Mouse (Mus musculus) kidney, adult 11 months (tissue): ENCODE measurements at regions not wholly inside any gene's neighbourhood (a gene's known extent, or its start where the extent isn't known, plus 50 kb on each side); places are given as distances from the start of the nearest gene placed in this dataset.
A peak's percentile ranks its signal among the peaks of the same experiment; 100 is the strongest.
"Not testable (repeated sequence)": the region's sequence is repeated elsewhere in the genome, so short reads cannot be mapped to it uniquely, and the experiment has no call there.

ENCODE experiments used
- DNase-seq: peaks from one replicate; pipeline ENCODE4 v3.0.0; 2022

DNA sequence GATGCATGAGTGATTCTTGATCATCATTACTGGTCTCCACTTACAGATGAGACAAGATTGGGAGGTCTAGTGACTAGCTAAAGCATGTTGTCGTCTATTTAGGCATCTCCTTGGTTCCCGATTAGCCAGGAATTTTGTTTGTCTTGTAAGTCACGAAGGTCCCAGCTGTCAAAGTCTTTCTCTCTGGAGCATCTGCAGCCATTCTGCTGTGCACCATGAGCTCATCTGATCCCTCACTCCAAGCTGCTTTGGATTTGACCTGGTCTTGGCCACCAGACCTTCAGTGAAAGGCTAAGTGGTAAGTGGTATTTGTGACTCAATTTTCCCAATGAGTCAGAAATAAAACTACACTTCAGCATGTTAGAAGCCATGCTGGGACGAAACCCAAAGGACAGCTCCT is 53.3 kb upstream of the Creb5 start:
- no peak for DNase-seq

DNA sequence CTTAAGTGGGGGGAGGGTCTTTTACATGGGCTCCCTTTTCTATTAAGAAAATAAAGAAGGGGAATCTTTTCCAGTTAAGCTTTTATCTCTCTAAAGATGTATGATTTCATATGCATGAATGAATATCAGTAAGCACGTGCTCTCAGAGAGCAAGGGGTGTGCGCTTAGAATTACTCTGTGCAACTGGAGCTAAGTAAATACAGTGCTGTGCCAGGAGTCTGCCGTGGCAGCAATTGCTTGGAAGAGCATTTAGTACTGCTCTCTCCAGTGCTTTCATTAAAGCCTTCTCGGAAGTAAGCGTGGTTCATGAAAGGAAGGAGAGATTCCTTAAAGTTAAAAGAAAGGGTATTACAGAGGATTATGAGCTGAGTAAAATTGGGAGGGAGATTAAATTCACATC is 54.5 kb upstream of the Creb5 start:
- DNase-seq = no peak

- no peak for DNase-seq
These were observed 57.7 kb upstream of the Creb5 start for GRCm38 (mm10) chr6:53229350-53229749.

GRCm38 (mm10) chr6:53222104-53222503 is 65.0 kb upstream of the Creb5 start:
- DNase-seq = no peak

- DNase-seq = no peak
These were observed 65.4 kb upstream of the Creb5 start for GRCm38 (mm10) chr6:53221668-53222005.

- no peak for DNase-seq
These were observed 66.0 kb upstream of the Creb5 start for GRCm38 (mm10) chr6:53220784-53221667.

GRCm38 (mm10) chr6:53218871-53219286 is 68.2 kb upstream of the Creb5 start:
- DNase-seq = no peak

DNA sequence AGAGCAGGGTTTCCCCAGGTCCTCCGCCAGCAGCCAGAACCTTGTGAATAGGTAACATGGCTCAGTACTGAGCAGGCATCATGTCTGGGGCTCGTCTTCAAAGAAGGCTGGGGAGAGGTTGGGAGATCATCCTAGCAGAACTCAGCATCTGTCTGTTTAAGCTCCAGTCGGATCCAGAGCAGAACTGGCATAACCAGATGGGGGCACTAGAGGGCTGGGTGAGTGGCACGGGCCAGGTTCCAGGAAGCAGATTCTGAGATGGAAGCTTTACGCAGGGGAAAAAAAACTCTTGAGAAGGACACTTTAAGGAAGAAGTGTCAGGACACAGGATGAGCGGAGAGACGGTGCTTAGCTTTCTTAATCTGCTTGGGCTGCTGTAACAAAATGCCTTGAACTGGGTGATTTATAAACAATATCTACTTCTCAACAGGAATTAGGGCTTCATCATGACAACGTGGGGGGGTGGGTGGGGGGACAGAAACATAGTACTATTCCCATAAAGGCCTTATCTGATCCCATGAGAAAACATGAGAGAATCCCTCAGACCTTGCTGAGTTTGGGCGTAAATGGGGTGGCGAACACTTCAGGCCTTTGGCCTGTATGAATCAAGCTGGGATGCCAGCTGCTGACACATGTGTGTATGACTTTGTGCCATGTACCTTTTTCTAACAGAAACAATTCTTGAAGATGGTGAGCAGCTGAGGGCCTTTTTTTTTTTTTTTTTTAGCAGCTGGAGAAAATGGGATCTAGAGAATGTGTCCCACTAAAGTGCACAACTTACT is 69.6 kb upstream of the Creb5 start:
- DNase-seq = peak; percentile 28

DNA sequence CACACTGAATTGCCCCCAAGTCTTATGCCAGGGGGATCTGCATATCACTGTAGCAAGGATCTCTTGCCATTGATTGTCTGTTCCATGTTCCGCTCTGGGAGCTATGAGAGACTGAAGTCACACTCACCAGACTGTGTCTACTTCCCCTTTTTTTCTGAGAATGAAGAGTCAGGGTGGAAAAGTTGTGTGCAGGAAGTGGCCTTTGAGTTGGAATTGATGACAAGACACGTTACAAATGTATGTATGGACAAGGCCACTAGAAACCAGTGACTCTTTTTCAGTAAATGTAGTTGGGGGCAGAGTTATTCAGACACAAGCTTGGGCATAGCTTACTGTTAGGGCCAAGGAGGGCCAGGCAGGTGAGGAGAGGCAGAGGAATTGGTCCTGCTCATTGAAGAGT is 70.4 kb upstream of the Creb5 start:
- no peak for DNase-seq

GRCm38 (mm10) chr6:53211420-53211819 is 75.7 kb upstream of the Creb5 start:
- DNase-seq = peak; percentile 86

DNA sequence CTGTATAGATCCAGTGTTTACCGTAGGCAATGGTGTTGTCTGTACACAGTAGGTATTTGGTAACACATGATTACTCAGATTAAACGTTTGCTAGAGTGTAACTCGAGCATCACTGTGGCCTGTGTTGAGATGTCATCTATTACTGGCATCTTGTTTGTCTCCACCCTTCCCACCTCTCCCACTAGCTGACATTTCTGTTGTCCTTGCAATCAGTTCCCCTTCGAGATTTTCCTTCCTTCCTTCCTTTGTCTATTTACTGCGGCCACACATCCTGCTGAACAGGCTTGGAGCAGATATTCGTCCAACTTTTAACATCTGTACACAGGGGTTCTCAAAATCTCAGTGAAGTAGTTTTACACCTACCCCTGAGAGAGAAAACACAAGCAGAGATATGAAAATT is 77.7 kb upstream of the Creb5 start:
- DNase-seq = no peak

GRCm38 (mm10) chr6:53208474-53208873 is 78.6 kb upstream of the Creb5 start:
- no peak for DNase-seq

DNA sequence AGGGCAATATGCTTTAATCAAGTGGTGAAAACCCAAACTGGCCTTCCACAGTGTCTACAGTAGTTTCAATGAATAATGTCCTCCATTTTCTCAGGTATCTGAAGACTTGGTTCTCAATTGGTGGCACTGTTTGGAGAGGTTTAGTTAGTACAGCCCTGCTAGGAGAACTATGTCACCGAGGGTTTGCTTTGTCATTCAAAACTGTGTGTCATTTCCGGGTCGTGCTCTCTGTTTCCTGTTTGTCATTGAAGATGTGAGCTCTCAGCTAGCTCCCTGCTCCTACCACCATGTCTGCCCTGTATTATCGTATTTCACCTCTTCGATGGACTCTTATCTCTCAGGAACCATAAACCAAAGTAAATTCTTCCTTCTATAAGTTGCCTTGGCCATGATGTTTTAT is 79.3 kb upstream of the Creb5 start:
- DNase-seq = no peak

DNA sequence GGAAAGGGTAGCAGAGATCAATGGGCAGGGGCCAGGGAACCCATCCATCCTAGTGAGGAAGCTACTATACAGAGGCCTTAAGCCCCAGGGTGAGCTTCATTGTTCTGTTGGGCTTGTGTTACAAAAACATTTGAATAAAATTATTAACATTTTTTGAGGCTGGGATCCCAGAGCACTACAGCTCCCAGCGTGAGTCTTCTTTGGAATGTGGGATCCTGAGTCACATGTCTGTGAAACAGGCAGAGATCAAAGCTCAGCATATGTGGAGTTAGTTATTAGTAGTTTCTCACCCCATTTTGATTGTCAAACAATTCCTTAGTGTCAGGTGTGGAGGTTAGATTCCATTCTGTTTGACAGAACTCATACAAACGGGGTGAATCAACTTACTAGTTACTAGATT is 79.7 kb upstream of the Creb5 start:
- no peak for DNase-seq

GRCm38 (mm10) chr6:53201281-53201956 is 85.7 kb upstream of the Creb5 start:
- no peak for DNase-seq

- no peak for DNase-seq
These were observed 87.6 kb upstream of the Creb5 start for GRCm38 (mm10) chr6:53199474-53199873.

DNA sequence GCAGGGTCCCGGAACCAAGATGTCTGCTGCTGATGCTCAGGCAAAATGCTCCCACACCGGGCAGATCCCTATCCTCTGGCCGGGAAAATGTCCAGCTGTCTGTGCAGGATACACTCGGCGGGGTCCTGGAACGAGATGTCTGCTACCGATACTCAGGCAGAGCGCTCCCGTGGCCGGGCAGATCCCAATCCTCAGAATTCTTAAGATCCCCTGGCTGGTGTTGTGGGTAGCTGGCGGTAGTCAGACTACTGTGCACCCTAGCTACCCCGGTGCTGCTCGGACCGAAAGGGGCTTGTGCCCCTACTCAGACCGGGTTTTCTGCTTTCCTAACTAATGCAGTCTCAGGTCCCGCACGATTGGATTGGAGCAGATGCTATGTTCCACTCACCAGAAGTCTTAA is 104.9 kb upstream of the Creb5 start:
- DNase-seq = not testable (repeated sequence)

DNA sequence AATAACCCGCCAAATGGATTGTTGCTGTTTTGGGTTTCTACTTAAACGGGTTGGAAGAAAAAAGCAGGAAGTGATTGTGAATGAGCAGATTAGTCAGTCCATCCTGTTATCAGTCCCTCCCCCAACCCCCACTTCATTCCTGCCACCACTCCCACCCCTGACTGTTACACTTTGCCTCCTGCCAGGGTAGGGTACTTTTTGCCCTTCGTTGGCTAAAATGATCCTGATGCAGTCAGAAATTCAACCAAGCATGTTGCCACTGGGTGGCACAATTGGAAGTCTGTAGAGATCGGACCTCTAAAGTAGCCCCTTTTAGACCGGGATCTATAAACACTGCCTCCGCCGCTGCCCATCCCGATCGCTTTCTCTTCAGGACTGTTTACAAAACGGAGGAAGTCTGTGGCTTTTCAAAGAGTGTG is 96.0 kb upstream of the Jazf1 start:
- no peak for DNase-seq

DNA sequence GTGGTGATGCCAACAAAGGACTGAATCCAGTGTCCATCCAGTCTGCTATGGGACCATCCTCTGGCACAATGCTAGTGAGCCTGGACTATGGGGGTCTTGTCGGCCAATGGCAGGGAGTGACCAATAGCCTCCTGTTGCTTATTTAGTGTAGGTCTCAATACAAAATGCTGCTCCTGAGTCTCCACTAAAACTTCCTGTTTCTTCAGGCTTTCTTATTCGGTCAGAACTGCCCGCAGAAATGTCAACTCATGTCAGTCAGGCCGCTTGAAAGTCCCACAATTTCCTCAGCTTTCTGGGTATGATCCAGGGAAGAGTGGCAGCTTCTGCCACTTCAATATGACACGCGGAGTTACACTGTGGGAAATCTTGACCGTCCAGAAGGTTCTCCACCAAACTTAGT is 94.7 kb upstream of the Jazf1 start:
- DNase-seq = no peak

GRCm38 (mm10) chr6:53161627-53162026 is 93.2 kb upstream of the Jazf1 start:
- no peak for DNase-seq

DNA sequence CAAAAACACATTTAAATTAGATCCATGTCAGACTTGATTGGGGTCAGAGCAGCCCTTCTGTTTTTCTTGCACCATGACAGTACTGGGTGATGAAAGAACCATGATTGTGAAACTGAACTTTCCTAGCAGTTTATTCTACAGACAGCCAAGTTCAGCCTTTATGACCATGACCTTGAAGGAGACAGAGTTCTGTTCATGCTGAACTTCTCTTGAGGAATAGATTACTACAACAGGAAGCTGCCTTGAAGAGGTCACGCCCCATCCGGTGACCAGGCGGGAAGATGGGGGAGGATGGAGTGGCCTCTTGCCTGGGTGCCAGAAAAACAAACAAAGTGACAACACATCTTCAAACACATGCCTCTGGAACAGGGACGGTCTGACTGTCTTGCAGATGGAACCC is 86.2 kb upstream of the Jazf1 start:
- peak; percentile 20 for DNase-seq

DNA sequence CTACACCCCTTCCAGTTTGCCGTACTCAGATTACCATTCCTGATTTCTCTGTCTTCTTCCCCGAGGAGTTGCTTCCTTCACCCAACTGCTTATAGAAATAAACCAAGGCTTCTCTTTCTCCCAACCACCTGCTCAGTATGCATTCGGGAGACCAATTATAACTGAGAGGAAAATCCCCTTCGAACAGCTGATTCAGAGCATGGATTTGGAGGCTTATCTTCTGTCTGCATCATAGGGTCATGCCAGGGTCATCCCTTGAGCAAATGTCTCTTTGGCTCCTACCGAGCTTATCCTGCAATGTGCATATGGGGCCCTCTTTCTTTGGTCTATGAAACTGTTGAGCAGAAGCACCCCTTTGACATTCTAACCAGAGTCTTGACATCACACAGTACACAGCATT is 79.0 kb upstream of the Jazf1 start:
- no peak for DNase-seq

DNA sequence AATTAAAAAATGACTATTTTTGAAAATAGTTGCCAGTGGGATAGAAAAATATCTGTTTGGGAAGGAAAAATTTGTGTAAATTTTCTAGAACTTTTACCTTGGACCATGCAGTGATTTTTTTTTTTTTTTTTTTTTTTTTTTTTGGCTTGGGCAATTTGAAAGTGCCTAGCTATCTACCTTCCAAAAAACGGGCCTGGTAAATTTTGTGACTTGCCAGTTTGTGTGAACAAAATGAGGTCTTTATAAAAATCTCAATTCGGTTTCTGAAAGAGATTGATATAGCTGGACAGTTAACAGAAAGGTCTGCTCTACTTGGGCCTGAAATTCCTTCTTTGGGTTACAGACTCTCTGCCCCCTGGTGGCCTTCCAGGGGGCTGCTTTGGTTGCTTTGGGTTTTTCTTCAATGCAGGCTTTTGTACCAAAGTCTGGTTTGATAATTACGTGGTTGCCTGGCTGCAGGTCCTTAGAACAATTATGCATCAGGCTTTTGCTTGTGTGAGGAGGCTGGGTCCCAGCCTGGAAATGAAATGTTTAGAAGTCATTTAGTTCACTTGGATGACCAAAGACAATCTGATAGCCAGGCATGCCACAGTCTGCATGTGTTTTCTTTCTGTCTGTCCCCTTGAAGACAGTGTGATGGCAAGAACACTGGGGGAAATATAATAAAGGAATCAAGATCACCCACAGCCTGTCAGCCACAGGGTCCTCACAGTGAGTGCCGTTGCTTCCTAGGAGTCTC is 75.6 kb upstream of the Jazf1 start:
- no peak for DNase-seq
